In genomic region chr6:54542836-54543235, GRCm38 (mm10) we compare ENCODE assay signal across 26 mouse cellular contexts. TPM values are rescaled to one million over a fixed set of nuclear protein-coding genes. Genes with fewer than 3 reads are reported as not detected.
"Had no signal": no experiment of that assay in that cellular context is flagged by ENCODE, and none has a peak within 500 bp of the region (broad histone marks: within the 10 kb centered on the region; RNA-seq: fewer than 3 reads in every experiment).

No protein-coding gene starts in this region.

- H3K4me3 ChIP-seq: kidney, embryonic 15.5 days; limb, embryonic 10.5 days; limb, embryonic 13.5 days; liver, embryonic 12.5 days; liver, embryonic 15.5 days; lung, embryonic 15.5 days; megakaryocyte, embryonic 14.5 days; midbrain, embryonic 10.5 days; midbrain, embryonic 13.5 days; myocyte; neural tube, embryonic 13.5 days had no signal

- H3K4me1 ChIP-seq: liver, embryonic 12.5 days; liver, embryonic 15.5 days had no signal

- H3K27me3 ChIP-seq: kidney, embryonic 15.5 days; limb, embryonic 13.5 days; liver, embryonic 12.5 days; liver, embryonic 15.5 days; lung, embryonic 15.5 days; midbrain, embryonic 13.5 days; neural tube, embryonic 13.5 days had no signal

- ATAC-seq: liver, embryonic 12.5 days; midbrain, embryonic 16.5 days had no signal

- H3K9me3 ChIP-seq: kidney, embryonic 15.5 days; limb, embryonic 10.5 days; limb, embryonic 13.5 days; liver, embryonic 12.5 days; liver, embryonic 15.5 days; lung, embryonic 15.5 days; midbrain, embryonic 10.5 days; midbrain, embryonic 13.5 days; neural tube, embryonic 13.5 days had no signal

- H3K9ac ChIP-seq: kidney, embryonic 15.5 days; limb, embryonic 13.5 days; liver, embryonic 12.5 days; liver, embryonic 15.5 days; lung, embryonic 15.5 days; midbrain, embryonic 13.5 days; neural tube, embryonic 13.5 days had no signal

- H3K4me2 ChIP-seq: kidney, embryonic 15.5 days; limb, embryonic 13.5 days; liver, embryonic 12.5 days; liver, embryonic 15.5 days; lung, embryonic 15.5 days; midbrain, embryonic 13.5 days; neural tube, embryonic 13.5 days had no signal

- H3K27ac ChIP-seq: kidney, embryonic 15.5 days; limb, embryonic 10.5 days; limb, embryonic 13.5 days; liver, embryonic 12.5 days; liver, embryonic 15.5 days; lung, embryonic 15.5 days; midbrain, embryonic 10.5 days; midbrain, embryonic 13.5 days; neural tube, embryonic 13.5 days; stomach, postnatal 0 days had no signal

- H3K36me3 ChIP-seq: kidney, embryonic 15.5 days; limb, embryonic 10.5 days; limb, embryonic 13.5 days; liver, embryonic 12.5 days; liver, embryonic 15.5 days; lung, embryonic 15.5 days had no signal

- DNase-seq: kidney, adult 8-10 months; kidney, postnatal 14 days; kidney, postnatal 4 days; layer of hippocampus, postnatal 36 days; liver; lung, adult 18-20 months; lung, postnatal 10 days; lung, postnatal 36 days; retina, postnatal 1 day; right cerebral cortex, postnatal 4 days; thymus, postnatal 25 days had no signal

RNA-seq across cellular contexts. Expression of gene Scrn1, which starts 23.5 kb away (rescaled TPM):
- total RNA-seq: monocyte, adult 5-6 weeks; neutrophil, adult 5-6 weeks had no signal

RNA-seq across cellular contexts. Expression of gene Fkbp14, which starts 54.3 kb away (rescaled TPM):
- total RNA-seq: monocyte, adult 5-6 weeks; neutrophil, adult 5-6 weeks had no signal
